Mouse (Mus musculus) thymus, adult 2 months (tissue): Measurements from ENCODE around the gene Dbt. TPM values are rescaled to one million over a fixed set of nuclear protein-coding genes. Genes with fewer than 3 reads are reported as not detected.

Source experiments
- DNase-seq: peaks from one replicate; pipeline ENCODE4 v3.0.0; 2021
- H3K27ac ChIP-seq: fragments of 200-500 bp; 2 replicates; pipeline ENCODE4 v1.5.1; 2012; ENCODE audit warnings: low read length, control low read depth; ENCODE audit not compliant: control insufficient read depth, insufficient read depth
- H3K27me3 ChIP-seq: fragments of 200-500 bp; 2 replicates; pipeline ENCODE4 v1.6.1; 2012; ENCODE audit warnings: mild to moderate bottlenecking, low read length, moderate library complexity, mixed read lengths; ENCODE audit not compliant: control insufficient read depth, insufficient read depth
- H3K36me3 ChIP-seq: fragments of 200-500 bp; 2 replicates; pipeline ENCODE4 v1.6.1; 2012; ENCODE audit warnings: mild to moderate bottlenecking, low read length, moderate library complexity; ENCODE audit not compliant: control insufficient read depth, insufficient read depth
- H3K4me1 ChIP-seq: fragments of 200-500 bp; replicated peaks from 2 replicates; pipeline ENCODE4 v1.6.1; 2012; ENCODE audit warnings: low read length; ENCODE audit not compliant: control insufficient read depth, insufficient read depth
- H3K4me3 ChIP-seq: fragments of 200-500 bp; 2 replicates; pipeline ENCODE4 v1.5.1; 2012; ENCODE audit warnings: mild to moderate bottlenecking, low read length, control low read depth, moderate library complexity; ENCODE audit not compliant: control insufficient read depth, insufficient read depth
- CTCF ChIP-seq: fragments of 200-500 bp; IDR thresholded peaks from 2 replicates; pipeline ENCODE4 v1.5.1; 2012; ENCODE audit warnings: mild to moderate bottlenecking, control low read depth, low read length, moderate library complexity, borderline replicate concordance; ENCODE audit not compliant: control insufficient read depth, poor library complexity, insufficient read depth; ENCODE audit errors: extremely low read depth
- POLR2A ChIP-seq: fragments of 200-500 bp; IDR thresholded peaks from 2 replicates; pipeline ENCODE4 v1.6.1; 2012; ENCODE audit warnings: mild to moderate bottlenecking, low read length, control low read depth, moderate library complexity; ENCODE audit not compliant: control insufficient read depth, poor library complexity, insufficient read depth; ENCODE audit errors: extremely low read depth
- WGBS: fragments of 180-500 bp; shearing (Covaris S2); methylation state at CpG from one replicate; pipeline ENCODE4 v1.1.7; 2018; 5-methylcytosine and 5-hydroxymethylcytosine counted together
- polyA plus RNA-seq: library from polyadenylated mRNA; depleted of rRNA; stranded (reverse); fragments of >200 nt; gene quantifications from 2 replicates; pipeline ENCODE4 v1.2.3, GENCODE M21; 2012; rRNA removed

The Dbt gene
- polyA plus RNA-seq, 1 experiment = 8.7 TPM

- under 1% methylated on average over 65 of the region's 65 CpGs for WGBS
- TF ChIP-seq CTCF (peak; percentile 32; the same call in 1 of the 2 replicates), POLR2A (peak; percentile 61)
- DNase-seq = peak; percentile 99
Measured at GRCm38 (mm10) chr3:116594728-116595602, 82.1 kb downstream of the Dbt start, which contains the start of gene Sass6. Sass6 (plus strand) TSS chr3:116594982.

GRCm38 (mm10) chr3:116595603-116595991 is 82.7 kb downstream of the Dbt start:
- TF ChIP-seq CTCF = no peak
- no peak for TF ChIP-seq POLR2A
- Histone ChIP-seq H3K4me1 (no peaks in the 10 kb centered on the region), H3K27ac (no peak overlapping the region), H3K4me3 (peak overlapping the region; percentile 90), H3K36me3 (peaks cover 8% of the 10 kb centered on the region), H3K27me3 (no peaks in the 10 kb centered on the region)
- WGBS = 7% methylated on average over 10 of the region's 10 CpGs
- DNase-seq = no peak

More at GRCm38 (mm10) chr3:116594728-116595602, 82.1 kb downstream of the Dbt start, which contains the start of gene Sass6:
- Histone ChIP-seq H3K27ac (peak within 1 kb of the TSS; percentile 67), H3K27me3 (no peaks in the 10 kb centered on the region), H3K4me3 (peak within 1 kb of the TSS; percentile 96), H3K36me3 (peaks cover 13% of the 10 kb centered on the region), H3K4me1 (no peaks in the 10 kb centered on the region)

Other genes with a start within 250 kb of the Dbt start
- 8.0 and 11.5 TPM in 2 replicates for gene Cdc14a, start 89.0 kb upstream of the Dbt start, polyA plus RNA-seq
- gene Rtca, start 4.9 kb upstream of the Dbt start, polyA plus RNA-seq = 34.9 and 36.7 TPM in 2 replicates
- gene Lrrc39, start 49.9 kb downstream of the Dbt start, polyA plus RNA-seq = 0.31 and 1.7 TPM in 2 replicates
- 7.6 and 8.9 TPM in 2 replicates for gene Sass6, start 81.9 kb downstream of the Dbt start, polyA plus RNA-seq
- gene Trmt13, start 101.5 kb downstream of the Dbt start, polyA plus RNA-seq = 10.7 and 12.9 TPM in 2 replicates
- 25.2 and 28.6 TPM in 2 replicates for gene Mfsd14a, start 149.6 kb downstream of the Dbt start, polyA plus RNA-seq
- not detected in 2 replicates for gene Gm43191, start 168.2 kb downstream of the Dbt start, polyA plus RNA-seq
- gene Slc35a3, start 199.8 kb downstream of the Dbt start, polyA plus RNA-seq = 6.8 and 11.1 TPM in 2 replicates